Comparison of ENCODE assay signal across 8 mouse cellular contexts in genomic region chr19:36736537-36736936, GRCm38 (mm10). TPM values are rescaled to one million over a fixed set of nuclear protein-coding genes. Genes with fewer than 3 reads are reported as not detected.
DNase-seq lines count a peak whose midpoint lies in the region; ATAC-seq lines count a peak whose summit lies in the region.

TSS of gene Ppp1r3c (minus strand) at chr19:36736653.

- peak; percentile 98 for ATAC-seq in hindbrain, embryonic 12.5 days (ENCODE audit: low FRiP score)
- ATAC-seq in lung, embryonic 16.5 days (ENCODE audit: low read depth), result peak; percentile 98

- H3K4me2 ChIP-seq in hindbrain, embryonic 12.5 days (replicated peaks), result peak within 1 kb of the TSS; percentile 68
- H3K4me2 ChIP-seq in lung, embryonic 16.5 days (ENCODE audit: low read depth, low read length), result peak within 1 kb of the TSS; percentile 56

- under 1% methylated on average over 33 of the region's 33 CpGs for WGBS in hindbrain, embryonic 12.5 days
- WGBS in lung, embryonic 16.5 days, result 1% methylated on average over 33 of the region's 33 CpGs

- H3K4me3 ChIP-seq in hindbrain, embryonic 12.5 days, result peak within 1 kb of the TSS; percentile 43
- peak within 1 kb of the TSS; percentile 67 for H3K4me3 ChIP-seq in lung, embryonic 16.5 days (ENCODE audit: low read length)

- no peaks in the 10 kb centered on the region for H3K9me3 ChIP-seq in hindbrain, embryonic 12.5 days (replicated peaks)
- no peaks in the 10 kb centered on the region for H3K9me3 ChIP-seq in lung, embryonic 16.5 days (ENCODE audit: control insufficient read depth, low read length)

- peaks cover 6% of the 10 kb centered on the region; the same call in 1 of the 2 replicates for H3K36me3 ChIP-seq in hindbrain, embryonic 12.5 days
- H3K36me3 ChIP-seq in lung, embryonic 16.5 days (ENCODE audit: control insufficient read depth, insufficient read depth, low read length), result peaks cover 23% of the 10 kb centered on the region

- peaks cover 4% of the 10 kb centered on the region; the same call in 1 of the 2 replicates for H3K4me1 ChIP-seq in hindbrain, embryonic 12.5 days
- peaks cover 40% of the 10 kb centered on the region for H3K4me1 ChIP-seq in lung, embryonic 16.5 days (replicated peaks; ENCODE audit: control insufficient read depth, insufficient read depth, low read length)

- H3K27me3 ChIP-seq in hindbrain, embryonic 12.5 days, result no peaks in the 10 kb centered on the region
- no peaks in the 10 kb centered on the region for H3K27me3 ChIP-seq in lung, embryonic 16.5 days (ENCODE audit: control insufficient read depth, insufficient read depth, low read depth, low read length)

- peak within 1 kb of the TSS; percentile 66 for H3K27ac ChIP-seq in hindbrain, embryonic 12.5 days
- peak within 1 kb of the TSS; percentile 98 for H3K27ac ChIP-seq in lung, embryonic 16.5 days (ENCODE audit: low read length)

- peak; percentile 64 for DNase-seq in NIH3T3 (ENCODE audit: low read depth)
- peak; percentile 78 for DNase-seq in cerebellum, adult 9-11 months
- DNase-seq in frontal cortex, postnatal 14 days (ENCODE audit: low spot score in 2 of 2), result peak; percentile 77
- DNase-seq in layer of hippocampus, postnatal 10 days (ENCODE audit: low spot score in 2 of 2), result peak; percentile 82 to 85
- peak; percentile 76 for DNase-seq in retina, adult 2 months (ENCODE audit: low read depth, low spot score)
- DNase-seq in urinary bladder, postnatal 10 days (ENCODE audit: low spot score), result peak; percentile 57

- H3K9ac ChIP-seq in hindbrain, embryonic 12.5 days, result peak within 1 kb of the TSS; percentile 57
- H3K9ac ChIP-seq in lung, embryonic 16.5 days (ENCODE audit: low read length), result peak within 1 kb of the TSS; percentile 86

RNA-seq across cellular contexts. Expression of gene Ppp1r3c, which starts in this region (rescaled TPM):
- polyA plus RNA-seq in hindbrain, embryonic 12.5 days (2016; fragmentation: Nextera tagmentation; extraction: Ambion mirVana), result 8.1 and 8.3 TPM in 2 replicates
- 10 to 100 TPM; 37.8 to 43.0 TPM for total RNA-seq in layer of hippocampus, postnatal 10 days (2021)
- 97.2 and 105 TPM in 2 replicates for polyA plus RNA-seq in lung, embryonic 16.5 days (2015; fragmentation: Nextera tagmentation; extraction: Ambion mirVana)

Comparison
In these comparisons a context has a peak if more than half of its experiments do, and no peak if none do; other contexts are left out.
1. Peak in every context shown above with its lines: DNase-seq, ATAC-seq, H3K4me3 ChIP-seq and H3K27ac ChIP-seq.
2. RNA of gene Ppp1r3c (polyA plus RNA-seq): 97.2 to 105 TPM in lung, embryonic 16.5 days; 8.1 to 8.3 TPM in hindbrain, embryonic 12.5 days; every median in the first group is over 10 times any median in the second.